Mouse (Mus musculus): ENCODE data around the gene Mta3. TPM values are rescaled to one million over a fixed set of nuclear protein-coding genes. Genes with fewer than 3 reads are reported as not detected.
A peak's percentile ranks its signal among the peaks of the same experiment; 100 is the strongest.

Gene Mta3
- polyA plus RNA-seq, 2 experiments from 2014 or later, result 73.0 to 86.2 TPM

- no peak for ATAC-seq
These were observed 107.1 kb downstream of the Mta3 start for GRCm38 (mm10) chr17:83813050-83813449.

- no peak for ATAC-seq
These were observed 111.0 kb downstream of the Mta3 start for GRCm38 (mm10) chr17:83816996-83817395.

DNA sequence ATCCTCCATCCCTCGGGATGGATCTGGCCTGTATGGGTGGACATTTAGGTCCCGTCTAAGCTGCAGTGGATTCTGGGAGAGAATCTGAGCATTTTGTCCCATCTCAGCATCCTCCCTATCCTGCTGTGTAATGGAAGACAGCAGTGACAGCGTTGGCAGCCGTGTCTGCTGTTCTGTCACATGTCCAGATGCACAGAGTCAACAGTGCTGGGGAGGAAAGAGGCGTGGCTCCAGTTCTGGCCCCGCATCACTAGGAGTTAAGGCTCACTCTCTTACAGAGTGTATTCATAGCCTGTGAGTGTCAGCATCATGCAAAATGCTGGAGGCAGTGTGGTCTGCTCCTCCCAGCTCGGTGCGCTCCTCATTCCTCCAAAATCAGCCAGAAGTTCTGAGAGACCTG is 113.5 kb downstream of the Mta3 start:
- ATAC-seq, result no peak

- no peak for ATAC-seq
These were observed 114.7 kb downstream of the Mta3 start for GRCm38 (mm10) chr17:83820701-83821100.

GRCm38 (mm10) chr17:83821876-83822275 is 115.9 kb downstream of the Mta3 start:
- no peak for ATAC-seq

GRCm38 (mm10) chr17:83823835-83824234 is 117.9 kb downstream of the Mta3 start:
- peak; percentile 70 for ATAC-seq

GRCm38 (mm10) chr17:83829356-83829755 is 123.4 kb downstream of the Mta3 start:
- no peak for ATAC-seq

- ATAC-seq, result peak; percentile 20
These were observed 124.8 kb downstream of the Mta3 start for GRCm38 (mm10) chr17:83830616-83831292.

DNA sequence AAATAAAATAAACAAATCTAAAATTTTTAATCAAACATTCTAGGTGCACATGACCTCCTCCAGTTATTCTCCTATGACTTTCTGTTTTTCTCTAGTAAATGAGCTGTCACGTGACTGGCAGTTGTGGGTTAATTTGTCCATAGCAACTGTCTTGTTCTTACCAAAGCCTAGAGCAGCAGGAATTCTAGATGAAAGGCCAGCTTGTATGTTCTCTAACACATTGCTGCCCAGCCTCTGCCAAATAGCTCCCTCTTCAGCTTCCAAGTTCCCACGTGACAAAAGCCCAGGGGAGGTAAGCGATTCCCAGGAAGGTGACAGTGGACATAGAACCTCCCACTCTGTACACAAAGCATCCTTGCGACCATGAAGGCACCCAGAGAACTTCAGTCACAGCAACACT is 128.2 kb downstream of the Mta3 start:
- ATAC-seq, result no peak

DNA sequence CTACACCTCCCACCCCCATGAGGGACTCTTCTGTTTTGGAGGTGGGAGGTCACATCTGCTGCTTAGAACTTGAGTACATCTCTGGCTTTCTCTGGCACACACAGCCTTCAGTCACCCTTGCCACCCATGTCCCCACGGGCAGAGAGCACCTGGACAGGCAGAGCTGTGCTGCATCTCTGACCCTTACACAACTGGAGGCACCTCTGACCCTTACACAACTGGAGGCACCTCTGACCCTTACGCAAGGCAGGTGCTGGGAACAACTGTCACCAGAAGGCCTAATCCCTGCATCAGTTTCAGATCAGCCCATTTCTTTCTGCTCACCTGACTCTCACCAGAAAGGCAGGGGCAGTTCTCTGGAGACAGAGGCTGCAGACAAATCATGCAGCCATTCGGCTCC is 130.1 kb downstream of the Mta3 start:
- no peak for ATAC-seq

GRCm38 (mm10) chr17:83837659-83838190 is 131.8 kb downstream of the Mta3 start:
- ATAC-seq, result no peak

- no peak for ATAC-seq
These were observed 133.2 kb downstream of the Mta3 start for GRCm38 (mm10) chr17:83839132-83839531.

GRCm38 (mm10) chr17:83841011-83841410 is 135.0 kb downstream of the Mta3 start:
- ATAC-seq, result no peak

- no peak for ATAC-seq
These were observed 137.8 kb downstream of the Mta3 start for GRCm38 (mm10) chr17:83843780-83844179.

DNA sequence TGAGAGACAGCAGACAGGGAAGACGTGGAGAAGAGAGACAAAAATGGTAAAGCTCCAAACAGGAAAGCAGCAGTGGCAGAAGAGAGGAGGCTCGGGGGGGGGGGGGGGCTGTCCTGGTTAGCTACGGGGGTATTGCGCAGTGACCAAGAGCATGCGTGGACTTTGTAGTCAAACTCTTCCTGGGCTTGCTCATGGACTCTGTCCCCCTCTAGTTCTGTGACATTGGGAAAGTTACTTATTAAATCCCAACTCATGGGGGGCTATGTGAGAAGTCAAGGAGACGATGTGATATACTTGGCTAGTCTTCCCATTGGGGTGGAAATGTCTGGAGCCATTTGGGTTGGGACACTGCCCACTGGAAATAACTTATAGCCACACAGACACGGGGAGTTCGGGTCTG is 139.6 kb downstream of the Mta3 start:
- ATAC-seq, result no peak

- no peak for ATAC-seq
These were observed 140.5 kb downstream of the Mta3 start for GRCm38 (mm10) chr17:83846301-83847021.

DNA sequence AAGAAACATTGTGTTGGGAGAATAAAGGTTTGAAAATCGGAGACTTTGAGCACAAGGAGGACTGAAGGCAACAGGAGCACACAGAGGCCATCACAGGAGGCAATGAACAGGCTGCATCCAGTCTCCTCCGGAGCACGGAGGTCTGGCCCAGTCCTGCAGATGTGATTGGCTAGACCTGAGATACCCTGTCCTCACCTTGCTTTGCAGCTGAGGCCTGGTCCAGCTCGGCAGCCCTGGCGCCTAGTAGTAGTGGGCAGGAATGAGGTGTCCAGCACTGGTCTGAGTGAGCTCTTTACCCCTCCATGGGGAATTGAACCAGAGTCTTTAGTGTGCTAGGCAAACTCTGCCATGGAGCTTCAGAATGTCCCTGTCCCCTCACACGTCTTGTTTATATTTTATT is 141.1 kb downstream of the Mta3 start:
- ATAC-seq, result no peak

- ATAC-seq, result peak; percentile 38
These were observed 141.9 kb downstream of the Mta3 start, which contains the start of gene Haao for GRCm38 (mm10) chr17:83847815-83848214. Haao (minus strand) TSS chr17:83847963.

- ATAC-seq, result peak; percentile 32
These were observed 142.5 kb downstream of the Mta3 start for GRCm38 (mm10) chr17:83848482-83848881.

- ATAC-seq, result no peak
These were observed 143.2 kb downstream of the Mta3 start for GRCm38 (mm10) chr17:83849081-83849675.

DNA sequence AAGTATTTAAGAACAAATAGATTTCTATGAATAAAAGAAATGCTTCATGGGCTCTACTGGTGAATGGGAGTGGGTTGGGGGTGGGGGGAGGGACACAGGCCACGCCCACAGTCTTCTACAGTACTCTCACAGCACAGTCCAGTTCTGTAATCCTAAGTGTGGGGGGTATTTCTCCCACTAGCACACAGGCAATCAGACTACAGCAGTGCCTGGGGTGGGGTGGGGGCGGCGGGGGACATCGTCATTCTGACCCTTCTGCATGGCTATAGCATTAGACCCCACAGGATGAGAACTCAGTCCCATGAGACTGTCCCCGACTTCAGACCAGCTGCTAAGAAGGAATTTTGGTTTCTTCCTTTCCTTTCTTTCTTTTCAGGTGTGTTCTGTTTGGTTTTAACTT is 143.8 kb downstream of the Mta3 start:
- no peak for ATAC-seq

DNA sequence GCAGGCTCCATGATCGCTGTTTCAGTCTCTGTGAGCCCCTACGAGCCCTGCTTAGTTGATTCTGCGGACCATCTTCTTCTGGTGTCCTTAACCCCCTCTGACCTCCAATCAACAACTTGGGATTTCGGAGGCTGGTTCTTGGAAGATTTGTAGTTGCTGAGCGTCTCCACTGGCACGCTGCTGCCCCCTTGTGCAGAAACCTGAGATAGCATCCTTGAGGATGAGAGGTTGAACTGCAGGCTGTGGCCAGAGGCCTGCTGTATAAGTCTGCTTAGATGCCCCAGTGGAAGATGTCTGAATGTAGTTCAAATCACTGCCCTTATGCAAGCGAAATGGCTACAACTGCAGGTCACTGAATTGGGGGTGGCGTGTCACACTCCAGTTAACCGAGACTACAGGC is 144.5 kb downstream of the Mta3 start:
- peak; percentile 65 for ATAC-seq

DNA sequence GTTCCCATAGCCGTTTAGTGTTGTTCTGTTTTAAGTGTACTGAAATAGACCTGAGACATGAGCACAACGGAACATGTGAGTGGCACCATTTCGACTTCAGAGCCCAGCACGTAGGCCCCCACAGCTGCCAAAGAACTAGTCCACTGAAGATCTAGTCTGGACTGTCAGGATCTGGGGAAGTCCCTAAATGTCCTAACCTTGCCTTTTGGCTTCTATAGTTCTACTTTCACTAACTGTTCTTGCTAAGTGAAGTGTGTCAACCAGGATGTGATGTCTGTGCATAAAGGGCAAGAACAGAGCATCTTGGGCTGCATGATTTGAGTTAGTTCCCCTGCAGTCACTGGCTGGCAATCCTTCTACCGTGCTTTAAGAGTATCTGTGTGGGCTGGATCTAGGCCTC is 144.9 kb downstream of the Mta3 start:
- peak; percentile 51 for ATAC-seq

GRCm38 (mm10) chr17:83853831-83854230 is 147.9 kb downstream of the Mta3 start:
- no peak for ATAC-seq
